Mouse (Mus musculus) heart, embryonic 10.5 days (tissue): ENCODE results near the gene Tgm1. TPM values are rescaled to one million over a fixed set of nuclear protein-coding genes. Genes with fewer than 3 reads are reported as not detected.

Experiments used
- DNase-seq: peaks from one replicate; pipeline ENCODE4 v3.0.0-alpha.2; 2017; ENCODE audit warnings: low spot score
- H3K27ac ChIP-seq: fragments of 300-500 bp; sonication (generic); 2 replicates; pipeline ENCODE4 v1.5.1; 2016; ENCODE audit warnings: mild to moderate bottlenecking
- H3K27me3 ChIP-seq: fragments of 300-500 bp; sonication (generic); 2 replicates; pipeline ENCODE4 v1.6.1; 2016; ENCODE audit warnings: mild to moderate bottlenecking; ENCODE audit not compliant: poor library complexity, insufficient read depth, severe bottlenecking
- H3K36me3 ChIP-seq: fragments of 300-500 bp; sonication (generic); 2 replicates; pipeline ENCODE4 v1.6.1; 2016; ENCODE audit warnings: mild to moderate bottlenecking, moderate library complexity
- H3K4me1 ChIP-seq: fragments of 300-500 bp; sonication (generic); 2 replicates; pipeline ENCODE4 v1.6.1; 2016; ENCODE audit warnings: mild to moderate bottlenecking
- H3K4me3 ChIP-seq: fragments of 300-500 bp; sonication (generic); 2 replicates; pipeline ENCODE4 v1.5.1; 2016; ENCODE audit warnings: mild to moderate bottlenecking, moderate library complexity
- H3K9me3 ChIP-seq: fragments of 300-500 bp; sonication (generic); 2 replicates; pipeline ENCODE4 v1.6.1; 2016; ENCODE audit warnings: mild to moderate bottlenecking, moderate library complexity
- WGBS: fragments of 180-500 bp; shearing (Covaris S2); methylation state at CpG from one replicate; pipeline ENCODE4 v1.1.7; 2016; 5-methylcytosine and 5-hydroxymethylcytosine counted together
- polyA plus RNA-seq: library from polyadenylated mRNA; unstranded; fragments of >200 nt; fragmentation: Nextera tagmentation; extraction: Ambion mirVana; gene quantifications from 2 replicates; pipeline ENCODE4 v1.2.1, GENCODE M21; 2016

Gene Tgm1
- polyA plus RNA-seq, 1 experiment from 2014 or later, result 1.6 TPM

GRCm38 (mm10) chr14:55697226-55697625 lies 16.5 kb downstream of the Tgm1 start:
- WGBS, result 81% methylated on average over 4 of the region's 4 CpGs
- H3K36me3 ChIP-seq, result no peaks in the 10 kb centered on the region

GRCm38 (mm10) chr14:55689433-55689832 lies 24.3 kb downstream of the Tgm1 start:
- WGBS, result 76% methylated on average over 10 of the region's 10 CpGs
- DNase-seq, result no peak
- Histone ChIP-seq H3K4me3 (no peak overlapping the region), H3K9me3 (no peaks in the 10 kb centered on the region), H3K4me1 (no peaks in the 10 kb centered on the region), H3K27me3 (no peaks in the 10 kb centered on the region), H3K27ac (no peak overlapping the region), H3K36me3 (no peaks in the 10 kb centered on the region)

More at GRCm38 (mm10) chr14:55697226-55697625, 16.5 kb downstream of the Tgm1 start:
- Histone ChIP-seq H3K4me3 (no peak overlapping the region), H3K9me3 (no peaks in the 10 kb centered on the region), H3K4me1 (no peaks in the 10 kb centered on the region), H3K27ac (no peak overlapping the region), H3K27me3 (no peaks in the 10 kb centered on the region)
- DNase-seq, result no peak

- H3K27me3 ChIP-seq, result no peaks in the 10 kb centered on the region
Observed at GRCm38 (mm10) chr14:55682118-55682493, 31.6 kb downstream of the Tgm1 start.

GRCm38 (mm10) chr14:55681160-55682117 lies 32.3 kb downstream of the Tgm1 start, which contains the start of gene Tinf2:
Gene Tinf2, minus strand, starts transcription at chr14:55681820.
- under 1% methylated on average over 66 of the region's 66 CpGs for WGBS
- Histone ChIP-seq H3K27me3 (no peaks in the 10 kb centered on the region), H3K27ac (peak within 1 kb of the TSS; percentile 93), H3K4me3 (peak within 1 kb of the TSS; percentile 92), H3K9me3 (no peaks in the 10 kb centered on the region), H3K36me3 (peaks cover 38% of the 10 kb centered on the region), H3K4me1 (peaks cover 9% of the 10 kb centered on the region)
- DNase-seq, result peak; percentile 97

More at GRCm38 (mm10) chr14:55682118-55682493, 31.6 kb downstream of the Tgm1 start:
- Histone ChIP-seq H3K4me3 (peak overlapping the region; percentile 92), H3K27ac (peak overlapping the region; percentile 93), H3K9me3 (no peaks in the 10 kb centered on the region), H3K36me3 (peaks cover 32% of the 10 kb centered on the region), H3K4me1 (peaks cover 9% of the 10 kb centered on the region)
- WGBS, result 21% methylated on average over 3 of the region's 3 CpGs
- DNase-seq, result no peak

GRCm38 (mm10) chr14:55677615-55678014 lies 36.1 kb downstream of the Tgm1 start:
- no peaks in the 10 kb centered on the region for H3K9me3 ChIP-seq
- DNase-seq, result no peak
- H3K36me3 ChIP-seq, result peaks cover 57% of the 10 kb centered on the region
- no peak overlapping the region for H3K4me3 ChIP-seq
- peaks cover 12% of the 10 kb centered on the region for H3K4me1 ChIP-seq
- WGBS, result 85% methylated on average over 4 of the region's 4 CpGs
- no peaks in the 10 kb centered on the region for H3K27me3 ChIP-seq
- H3K27ac ChIP-seq, result no peak overlapping the region

- H3K27me3 ChIP-seq, result no peaks in the 10 kb centered on the region
- H3K4me3 ChIP-seq, result peak overlapping the region; percentile 83
- peaks cover 39% of the 10 kb centered on the region for H3K36me3 ChIP-seq
- 75% methylated on average over 7 of the region's 7 CpGs for WGBS
- peak overlapping the region; percentile 98 for H3K27ac ChIP-seq
- no peaks in the 10 kb centered on the region for H3K9me3 ChIP-seq
- H3K4me1 ChIP-seq, result peaks cover 20% of the 10 kb centered on the region
- DNase-seq, result no peak
Observed at GRCm38 (mm10) chr14:55672741-55673060, 41.0 kb downstream of the Tgm1 start.

- 1% methylated on average over 38 of the region's 38 CpGs for WGBS
- peak; percentile 99 for DNase-seq
- H3K36me3 ChIP-seq, result peaks cover 33% of the 10 kb centered on the region
- peak within 1 kb of the TSS; percentile 98 for H3K27ac ChIP-seq
- peaks cover 20% of the 10 kb centered on the region for H3K4me1 ChIP-seq
- H3K4me3 ChIP-seq, result peak within 1 kb of the TSS; percentile 83
- no peaks in the 10 kb centered on the region for H3K9me3 ChIP-seq
- no peaks in the 10 kb centered on the region for H3K27me3 ChIP-seq
Observed at GRCm38 (mm10) chr14:55671833-55672740, 41.6 kb downstream of the Tgm1 start, which contains the start of the genes Gmpr2 and Nedd8. Gene Gmpr2, plus strand, starts transcription at chr14:55671941. Gene Nedd8, minus strand, starts transcription at chr14:55672124.

- WGBS, result 0% methylated on average over 12 of the region's 12 CpGs
- Histone ChIP-seq H3K27me3 (no peaks in the 10 kb centered on the region), H3K9me3 (no peaks in the 10 kb centered on the region), H3K36me3 (peaks cover 31% of the 10 kb centered on the region), H3K4me1 (peaks cover 20% of the 10 kb centered on the region), H3K27ac (peak overlapping the region; percentile 98), H3K4me3 (peak overlapping the region; percentile 83)
- no peak for DNase-seq
Observed at GRCm38 (mm10) chr14:55671486-55671832, 42.3 kb downstream of the Tgm1 start.

GRCm38 (mm10) chr14:55660636-55661035 lies 53.1 kb downstream of the Tgm1 start:
- H3K27ac ChIP-seq, result no peak overlapping the region
- peaks cover 44% of the 10 kb centered on the region for H3K36me3 ChIP-seq
- peak overlapping the region; percentile 80 for H3K4me3 ChIP-seq

GRCm38 (mm10) chr14:55659960-55660573 lies 53.7 kb downstream of the Tgm1 start, which contains the start of gene Mdp1:
Gene Mdp1, minus strand, starts transcription at chr14:55660508.
- DNase-seq, result peak; percentile 92
- peaks cover 12% of the 10 kb centered on the region; the same call in 1 of the 2 replicates for H3K4me1 ChIP-seq
- under 1% methylated on average over 39 of the region's 39 CpGs for WGBS
- peak within 1 kb of the TSS; percentile 92 for H3K27ac ChIP-seq
- peaks cover 42% of the 10 kb centered on the region for H3K36me3 ChIP-seq
- H3K4me3 ChIP-seq, result peak within 1 kb of the TSS; percentile 80
- H3K27me3 ChIP-seq, result no peaks in the 10 kb centered on the region
- no peaks in the 10 kb centered on the region for H3K9me3 ChIP-seq

More at GRCm38 (mm10) chr14:55660636-55661035, 53.1 kb downstream of the Tgm1 start:
- Histone ChIP-seq H3K27me3 (no peaks in the 10 kb centered on the region), H3K9me3 (no peaks in the 10 kb centered on the region), H3K4me1 (peaks cover 12% of the 10 kb centered on the region; the same call in 1 of the 2 replicates)
- no peak for DNase-seq
- 50% methylated on average over 2 of the region's 2 CpGs for WGBS

GRCm38 (mm10) chr14:55658011-55658410 lies 55.7 kb downstream of the Tgm1 start:
- Histone ChIP-seq H3K9me3 (no peaks in the 10 kb centered on the region), H3K4me3 (no peak overlapping the region), H3K4me1 (peaks cover 12% of the 10 kb centered on the region; the same call in 1 of the 2 replicates), H3K27me3 (no peaks in the 10 kb centered on the region), H3K27ac (peak overlapping the region; percentile 80), H3K36me3 (peaks cover 32% of the 10 kb centered on the region)
- no peak for DNase-seq
- WGBS, result 87% methylated on average over 5 of the region's 5 CpGs

GRCm38 (mm10) chr14:55656935-55657334 lies 56.8 kb downstream of the Tgm1 start:
- 60% methylated on average over 3 of the region's 3 CpGs for WGBS
- Histone ChIP-seq H3K4me1 (peaks cover 12% of the 10 kb centered on the region; the same call in 1 of the 2 replicates), H3K27ac (peak overlapping the region; percentile 80), H3K27me3 (no peaks in the 10 kb centered on the region), H3K9me3 (no peaks in the 10 kb centered on the region), H3K4me3 (peak overlapping the region; percentile 12; the same call in 1 of the 2 replicates), H3K36me3 (peaks cover 22% of the 10 kb centered on the region)
- DNase-seq, result no peak
